Mouse (Mus musculus): Measurements from ENCODE around the gene Kremen2.

- TF ChIP-seq TAL1 (IDR thresholded peaks at IDR 0.05; ENCODE audit: low read length) (no peak), GATA1 (IDR thresholded peaks at IDR 0.05; ENCODE audit: low read length) (no peak)
Observed at GRCm38 (mm10) chr17:23757581-23757980, 11.9 kb upstream of the Kremen2 start.
